Mouse (Mus musculus) embryonic fibroblast, embryonic 13.5 days (primary cell): ENCODE measurements around the gene Slc16a3. TPM values are rescaled to one million over a fixed set of nuclear protein-coding genes. Genes with fewer than 3 reads are reported as not detected.

Source experiments
- H3K27ac ChIP-seq: 2 replicates; pipeline ENCODE4 v1.5.1; 2012; ENCODE audit warnings: low read length, control low read depth, inconsistent platforms; ENCODE audit not compliant: insufficient read depth
- H3K4me1 ChIP-seq: 2 replicates; pipeline ENCODE4 v1.6.1; 2011; ENCODE audit warnings: low read length; ENCODE audit not compliant: control insufficient read depth, insufficient read depth
- H3K4me3 ChIP-seq: 2 replicates; pipeline ENCODE4 v1.5.1; 2011; ENCODE audit warnings: mild to moderate bottlenecking, control low read depth, low read length; ENCODE audit not compliant: insufficient read depth
- CTCF ChIP-seq: IDR thresholded peaks from 2 replicates; pipeline ENCODE4 v1.5.1; 2011; ENCODE audit warnings: mild to moderate bottlenecking, control low read depth, low read length, moderate library complexity, borderline replicate concordance; ENCODE audit not compliant: insufficient read depth
- POLR2A ChIP-seq: IDR thresholded peaks from 2 replicates; pipeline ENCODE4 v1.6.1; 2011; ENCODE audit warnings: low read depth, mild to moderate bottlenecking, control low read depth, low read length, moderate library complexity
- polyA plus RNA-seq: library from polyadenylated mRNA; stranded (reverse); fragments of >200 nt; gene quantifications from 2 replicates; pipeline ENCODE4 v1.2.4, GENCODE M21; 2011; ENCODE audit warnings: low read depth; ENCODE audit not compliant: missing spikeins, insufficient read length

Gene Slc16a3
- polyA plus RNA-seq, 1 experiment: 43.8 TPM

DNA sequence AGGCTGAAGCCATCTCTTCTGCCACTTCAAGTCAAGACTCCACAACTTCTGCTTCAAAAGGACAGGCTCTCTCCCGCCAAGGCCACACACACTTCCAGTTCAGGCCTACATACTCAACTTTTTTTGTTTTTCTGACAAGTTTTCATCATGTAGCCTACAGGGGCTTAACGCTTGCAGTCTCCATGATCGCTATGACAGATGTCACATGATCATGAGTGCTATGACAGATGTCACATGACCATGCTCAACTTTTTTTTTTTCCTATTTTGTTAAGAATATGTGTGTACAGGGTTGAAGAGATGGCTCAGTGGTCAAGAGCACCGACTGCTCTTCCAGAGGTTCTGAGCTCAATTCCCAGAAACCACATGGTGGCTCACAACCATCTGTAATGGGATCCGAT lies 30.5 kb upstream of the Slc16a3 start:
- no peak overlapping the region for H3K27ac ChIP-seq
- H3K4me3 ChIP-seq: no peak overlapping the region
- TF ChIP-seq POLR2A: no peak
- no peak for TF ChIP-seq CTCF
- H3K4me1 ChIP-seq: no peaks in the 10 kb centered on the region

- Histone ChIP-seq H3K4me3 (no peak overlapping the region), H3K4me1 (no peaks in the 10 kb centered on the region), H3K27ac (no peak overlapping the region)
- no peak for TF ChIP-seq CTCF
- TF ChIP-seq POLR2A: no peak
Observed at GRCm38 (mm10) chr11:120922528-120922927, 25.8 kb upstream of the Slc16a3 start.

GRCm38 (mm10) chr11:120928468-120928867 lies 19.8 kb upstream of the Slc16a3 start:
- no peak overlapping the region for H3K27ac ChIP-seq
- TF ChIP-seq CTCF (no peak), POLR2A (no peak)
- H3K4me1 ChIP-seq: no peaks in the 10 kb centered on the region
- H3K4me3 ChIP-seq: no peak overlapping the region

GRCm38 (mm10) chr11:120931479-120931878 lies 16.8 kb upstream of the Slc16a3 start:
- H3K4me1 ChIP-seq: no peaks in the 10 kb centered on the region
- no peak overlapping the region for H3K4me3 ChIP-seq
- no peak for TF ChIP-seq CTCF
- no peak for TF ChIP-seq POLR2A

DNA sequence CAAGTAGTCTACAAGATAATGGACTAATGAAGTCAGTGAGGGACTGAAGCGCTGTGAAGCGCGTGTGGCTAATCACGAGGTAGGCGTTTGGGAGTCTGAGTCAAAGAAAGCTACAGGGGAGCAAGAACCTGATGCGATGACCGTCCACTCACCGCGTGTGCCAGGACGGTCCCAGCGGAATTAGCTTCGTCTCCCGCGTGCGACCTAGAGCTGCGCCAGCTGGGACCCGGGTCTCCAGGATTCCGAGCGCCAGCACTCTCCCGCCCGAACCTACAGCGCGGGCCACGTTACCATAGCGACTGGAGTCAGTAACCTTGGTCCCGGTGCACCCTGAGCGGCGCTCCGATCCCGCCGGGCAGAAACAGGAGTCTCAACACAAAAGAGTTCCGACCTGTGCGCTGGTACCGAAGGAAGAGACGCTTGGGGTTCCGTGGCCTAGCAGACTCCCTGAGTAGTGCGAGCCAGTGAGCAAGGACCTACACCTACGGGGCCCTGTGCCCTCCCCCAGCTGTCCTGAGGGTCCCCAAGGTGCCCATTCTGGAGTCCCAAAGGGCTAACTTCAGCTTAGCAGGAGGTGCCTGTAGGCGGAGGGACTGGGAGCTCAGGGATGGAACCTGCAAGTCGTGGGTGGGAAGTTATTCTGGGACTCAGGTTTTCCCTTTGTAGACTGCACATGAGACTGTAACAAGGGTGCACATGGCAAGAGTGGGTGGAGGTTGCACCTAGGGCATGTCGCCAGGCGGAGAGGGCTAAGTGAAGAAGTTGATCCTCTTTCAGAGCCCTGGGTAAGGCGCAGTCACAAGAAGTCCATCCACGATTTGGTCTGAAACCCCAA lies 15.5 kb upstream of the Slc16a3 start, which contains the start of gene Ccdc57:
TSS of gene Ccdc57 (minus strand) at position 309 of the 835 bp plus-strand sequence.
- TF ChIP-seq POLR2A (peak; percentile 39), CTCF (no peak)
- H3K4me1 ChIP-seq: no peaks in the 10 kb centered on the region
- peak within 1 kb of the TSS; percentile 81 for H3K4me3 ChIP-seq
- no peak within 1 kb of the TSS for H3K27ac ChIP-seq

More at GRCm38 (mm10) chr11:120931479-120931878, 16.8 kb upstream of the Slc16a3 start:
- H3K27ac ChIP-seq: no peak overlapping the region

- H3K4me1 ChIP-seq: peaks cover 3% of the 10 kb centered on the region; the same call in 1 of the 2 replicates
- H3K4me3 ChIP-seq: no peak overlapping the region
- H3K27ac ChIP-seq: no peak overlapping the region
- TF ChIP-seq POLR2A (no peak), CTCF (no peak)
Observed at GRCm38 (mm10) chr11:120937976-120938375, 10.3 kb upstream of the Slc16a3 start.

DNA sequence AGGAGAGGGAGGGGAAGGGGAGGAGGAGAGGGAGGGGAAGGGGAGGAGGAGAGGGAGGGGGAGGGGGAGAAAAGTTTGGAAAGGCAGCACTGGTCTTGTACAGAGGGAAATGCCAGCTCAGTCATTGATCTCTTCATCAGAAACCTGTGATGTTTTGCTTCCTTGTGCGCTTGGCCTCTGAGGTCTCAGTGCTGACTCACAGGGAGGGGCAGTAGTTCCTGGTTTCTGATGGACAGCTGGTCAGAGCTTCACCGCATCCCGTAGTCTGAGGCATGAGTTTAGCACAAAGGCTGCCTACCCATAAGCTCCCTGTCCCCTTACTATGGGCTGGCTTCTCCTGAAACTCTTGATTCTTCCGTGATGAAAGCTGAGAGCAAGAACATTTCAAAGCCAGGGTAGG lies 9.5 kb upstream of the Slc16a3 start:
- TF ChIP-seq POLR2A (no peak), CTCF (no peak)
- Histone ChIP-seq H3K27ac (no peak overlapping the region), H3K4me3 (no peak overlapping the region), H3K4me1 (peaks cover 3% of the 10 kb centered on the region; the same call in 1 of the 2 replicates)

DNA sequence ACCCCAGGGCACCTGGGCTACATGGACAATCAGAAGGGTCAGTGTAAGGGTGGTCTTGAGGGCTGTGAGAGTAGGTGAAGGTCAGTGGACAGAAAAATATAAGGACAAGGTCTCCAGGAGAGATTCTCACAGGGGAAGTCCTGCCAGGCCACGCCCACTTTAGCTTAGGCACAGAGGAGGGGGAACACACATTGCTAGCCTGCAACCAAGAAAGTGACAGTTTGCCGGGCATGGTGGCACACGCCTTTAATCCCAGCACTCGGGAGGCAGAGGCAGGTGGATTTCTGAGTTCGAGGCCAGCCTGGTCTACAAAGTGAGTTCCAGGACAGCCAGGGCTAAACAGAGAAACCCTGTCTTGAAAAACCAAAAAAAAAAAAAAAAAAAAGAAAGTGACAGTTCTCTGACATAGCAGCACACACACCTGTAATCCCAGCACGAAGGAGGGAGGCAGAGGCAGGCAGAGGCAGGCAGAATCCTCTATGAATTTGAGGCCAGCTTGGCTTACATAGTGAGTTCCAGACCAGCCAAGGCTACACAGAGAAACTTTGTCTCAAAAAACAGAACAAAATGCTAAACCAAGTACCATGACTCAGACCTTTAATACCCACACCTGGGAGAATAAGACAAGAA lies 8.5 kb upstream of the Slc16a3 start:
- H3K27ac ChIP-seq: no peak overlapping the region
- H3K4me3 ChIP-seq: no peak overlapping the region
- H3K4me1 ChIP-seq: peaks cover 3% of the 10 kb centered on the region; the same call in 1 of the 2 replicates
- no peak for TF ChIP-seq CTCF
- no peak for TF ChIP-seq POLR2A

- no peak for TF ChIP-seq POLR2A
- no peak for TF ChIP-seq CTCF
- Histone ChIP-seq H3K4me3 (no peak overlapping the region), H3K4me1 (peaks cover 3% of the 10 kb centered on the region; the same call in 1 of the 2 replicates), H3K27ac (no peak overlapping the region)
Observed at GRCm38 (mm10) chr11:120940959-120941358, 7.3 kb upstream of the Slc16a3 start.

GRCm38 (mm10) chr11:120945266-120945665 lies 3.0 kb upstream of the Slc16a3 start:
- H3K4me3 ChIP-seq: no peak overlapping the region
- no peak overlapping the region for H3K27ac ChIP-seq
- no peak for TF ChIP-seq CTCF
- TF ChIP-seq POLR2A: no peak
- H3K4me1 ChIP-seq: no peaks in the 10 kb centered on the region
